Mouse (Mus musculus) urinary bladder, adult 18-20 months (tissue): Measurements from ENCODE around the gene Fancm.
"Not testable (repeated sequence)": the region's sequence is repeated elsewhere in the genome, so short reads cannot be mapped to it uniquely, and the experiment has no call there.

Experiments
- DNase-seq, 2 experiments: peaks; one replicate each; pipeline ENCODE4 v3.0.0; 2022; ENCODE audit warnings: low spot score in 2 of 2, mixed read lengths in 2 of 2

Gene Fancm

GRCm38 (mm10) chr12:65118968-65119367 is 43.6 kb downstream of the Fancm start:
- no peak for DNase-seq

- DNase-seq: no peak
Measured at GRCm38 (mm10) chr12:65119451-65119850, 44.0 kb downstream of the Fancm start.

- not testable (repeated sequence) for DNase-seq
Measured at GRCm38 (mm10) chr12:65136121-65136520, 60.7 kb downstream of the Fancm start.

- peak; percentile 90 to 93 for DNase-seq
Measured at GRCm38 (mm10) chr12:65172021-65172951, 96.9 kb downstream of the Fancm start, which contains the start of gene Mis18bp1. Gene Mis18bp1 (minus strand): TSS chr12:65172604.

GRCm38 (mm10) chr12:65172959-65173358 is 97.6 kb downstream of the Fancm start:
- peak; percentile 11 to 36 for DNase-seq

- no peak for DNase-seq
Measured at GRCm38 (mm10) chr12:65173736-65174135, 98.3 kb downstream of the Fancm start.
